Mouse (Mus musculus) CH12.LX (cell line): ENCODE measurements at regions not wholly inside any gene's neighbourhood (a gene's known extent, or its start where the extent isn't known, plus 50 kb on each side); places are given as distances from the start of the nearest gene placed in this dataset.

ENCODE experiments used
- DNase-seq: peaks from one replicate; pipeline ENCODE4 v3.0.0-alpha.2; 2013; ENCODE audit errors: extremely low read depth
- H3K27ac ChIP-seq: 2 replicates; pipeline ENCODE4 v1.5.1; 2012; ENCODE audit warnings: low read depth, mild to moderate bottlenecking, control low read depth, moderate library complexity; ENCODE audit not compliant: insufficient read depth
- H3K27me3 ChIP-seq: replicated peaks from 2 replicates; pipeline ENCODE3; 2012; ENCODE audit warnings: inconsistent platforms
- H3K36me3 ChIP-seq, 2 experiments: replicated peaks in 1 of 2; 2 replicates each; pipeline versions ENCODE3 to v1.6.1; 2012; ENCODE audit warnings: inconsistent platforms in 1 of 2, low read length in 1 of 2, mild to moderate bottlenecking in 1 of 2, mixed read lengths in 1 of 2, moderate library complexity in 1 of 2; ENCODE audit not compliant: control insufficient read depth in 1 of 2, insufficient read depth in 1 of 2
- H3K4me1 ChIP-seq, 2 experiments: 2 replicates each; pipeline ENCODE4 v1.6.1; 2012; ENCODE audit warnings: inconsistent platforms in 1 of 2, moderate library complexity in 1 of 2; ENCODE audit not compliant: insufficient read depth in 2 of 2, control insufficient read depth in 1 of 2
- H3K4me2 ChIP-seq: 2 replicates; pipeline ENCODE4 v1.6.1; 2012; ENCODE audit warnings: low read depth, mild to moderate bottlenecking, control low read depth; ENCODE audit not compliant: poor library complexity, insufficient read depth, severe bottlenecking
- H3K4me3 ChIP-seq, 3 experiments: fragments of 150-350 bp in 1 of 3; sonication (generic) in 1 of 3; replicated peaks in 1 of 3; 2 replicates each; pipeline versions ENCODE3 to v1.5.1; 2011 to 2012; ENCODE audit warnings: low read depth in 2 of 3, low read length in 2 of 3, mild to moderate bottlenecking in 2 of 3, moderate library complexity in 2 of 3, control low read depth in 1 of 3, improper control_type of control experiment in 1 of 3, inconsistent platforms in 1 of 3, mixed read lengths in 1 of 3; ENCODE audit not compliant: poor library complexity in 1 of 3
- H3K79me2 ChIP-seq: replicated peaks from 2 replicates; pipeline ENCODE4 v1.6.1; 2012; ENCODE audit warnings: mild to moderate bottlenecking, moderate library complexity; ENCODE audit not compliant: control insufficient read depth, poor library complexity, insufficient read depth, severe bottlenecking; ENCODE audit errors: extremely low read depth
- H3K9ac ChIP-seq: 2 replicates; pipeline ENCODE4 v1.6.1; 2012; ENCODE audit warnings: low read depth, mild to moderate bottlenecking, control low read depth, moderate library complexity; ENCODE audit not compliant: insufficient read depth
- H3K9me3 ChIP-seq: replicated peaks from 2 replicates; pipeline ENCODE3; 2012; ENCODE audit warnings: low read length, inconsistent platforms, mixed read lengths
- CHD2 ChIP-seq: IDR thresholded peaks from 2 replicates; pipeline ENCODE4 v1.6.1; 2011; ENCODE audit warnings: low read length, improper control_type of control experiment
- CTCF ChIP-seq, 2 experiments: IDR thresholded peaks in 1 of 2; conservative IDR thresholded peaks in 1 of 2; 2 replicates each; pipeline ENCODE4 v1.5.1; 2011 to 2012; ENCODE audit warnings: low read depth in 2 of 2, low read length in 2 of 2, improper control_type of control experiment in 1 of 2, inconsistent platforms in 1 of 2, mild to moderate bottlenecking in 1 of 2, moderate library complexity in 1 of 2
- E2F4 ChIP-seq: IDR thresholded peaks from 2 replicates; pipeline ENCODE4 v1.6.1; 2011; ENCODE audit warnings: low read depth, low read length, improper control_type of control experiment; ENCODE audit not compliant: insufficient replicate concordance
- ELF1 ChIP-seq: IDR thresholded peaks from 2 replicates; pipeline ENCODE4 v1.6.1; 2014; ENCODE audit warnings: low read depth, mild to moderate bottlenecking, inconsistent platforms, low read length, improper control_type of control experiment
- EP300 ChIP-seq: IDR thresholded peaks from 2 replicates; pipeline ENCODE4 v1.6.1; 2011; ENCODE audit warnings: low read length, improper control_type of control experiment
- GABPA ChIP-seq: IDR thresholded peaks from 2 replicates; pipeline ENCODE4 v1.6.1; 2012; ENCODE audit warnings: low read depth, low read length, improper control_type of control experiment, inconsistent platforms; ENCODE audit not compliant: insufficient replicate concordance
- HCFC1 ChIP-seq: IDR thresholded peaks from 2 replicates; pipeline ENCODE4 v1.6.1; 2012; ENCODE audit warnings: low read depth, mild to moderate bottlenecking, inconsistent platforms, low read length, improper control_type of control experiment
- MAFK ChIP-seq: IDR thresholded peaks from 2 replicates; pipeline ENCODE4 v1.6.1; 2011; ENCODE audit warnings: low read length, improper control_type of control experiment; ENCODE audit not compliant: insufficient replicate concordance
- MAX ChIP-seq: IDR thresholded peaks from 2 replicates; pipeline ENCODE4 v1.6.1; 2011; ENCODE audit warnings: low read length, improper control_type of control experiment
- MEF2A ChIP-seq: IDR thresholded peaks from 2 replicates; pipeline ENCODE4 v1.6.1; 2014; ENCODE audit warnings: low read depth, mild to moderate bottlenecking, inconsistent platforms, low read length, improper control_type of control experiment, borderline replicate concordance
- NELFE ChIP-seq: IDR thresholded peaks from 2 replicates; pipeline ENCODE4 v1.6.1; 2011; ENCODE audit warnings: low read depth, low read length, improper control_type of control experiment
- NRF1 ChIP-seq: IDR thresholded peaks from 2 replicates; pipeline ENCODE4 v1.6.1; 2014; ENCODE audit warnings: low read depth, mild to moderate bottlenecking, inconsistent platforms, low read length, improper control_type of control experiment, moderate library complexity
- PAX5 ChIP-seq: IDR thresholded peaks from 2 replicates; pipeline ENCODE4 v1.6.1; 2012; ENCODE audit warnings: low read length, inconsistent platforms, mixed read lengths
- POLR2A ChIP-seq: IDR thresholded peaks from 2 replicates; pipeline ENCODE4 v1.6.1; 2011; ENCODE audit warnings: low read depth, mild to moderate bottlenecking, improper control_type of control experiment, low read length
- POLR2AphosphoS2 ChIP-seq: IDR thresholded peaks from 2 replicates; pipeline ENCODE4 v1.6.1; 2011; ENCODE audit warnings: low read depth, low read length, improper control_type of control experiment
- RAD21 ChIP-seq: IDR thresholded peaks from 2 replicates; pipeline ENCODE4 v1.6.1; 2011; ENCODE audit warnings: low read depth, mild to moderate bottlenecking, low read length, improper control_type of control experiment, moderate library complexity
- RCOR1 ChIP-seq: conservative IDR thresholded peaks from 2 replicates; pipeline ENCODE4 v1.6.1; 2012; ENCODE audit warnings: low read depth, mild to moderate bottlenecking, inconsistent platforms, low read length, improper control_type of control experiment
- SIN3A ChIP-seq: IDR thresholded peaks from 2 replicates; pipeline ENCODE4 v1.6.1; 2012; ENCODE audit warnings: low read length, improper control_type of control experiment, inconsistent platforms
- SMC3 ChIP-seq: IDR thresholded peaks from 2 replicates; pipeline ENCODE4 v1.6.1; 2011; ENCODE audit warnings: low read depth, low read length, improper control_type of control experiment
- TBP ChIP-seq: conservative IDR thresholded peaks from 2 replicates; pipeline ENCODE4 v1.6.1; 2011; ENCODE audit warnings: low read depth, low read length, improper control_type of control experiment
- ZNF384 ChIP-seq: IDR thresholded peaks from 2 replicates; pipeline ENCODE4 v1.6.1; 2012; ENCODE audit warnings: low read depth, low read length, improper control_type of control experiment, inconsistent platforms
- dilution Hi-C: fragments of 300-500 bp; cut with MboI; formaldehyde crosslinking; loops from 2 replicates; pipeline ENCODE4 v1.14.3; 2020; ENCODE audit warnings: low sequenced_read_pairs; ENCODE audit not compliant: extremely low pct_unique_long_range_greater_than_20kb, extremely low pct_ligation_motif_present
- in situ Hi-C: fragments of 300-500 bp; cut with MboI; formaldehyde crosslinking; loops from 3 replicates; pipeline ENCODE4 v1.14.3; 2019; ENCODE audit warnings: low sequenced_read_pairs, low pct_ligation_motif_present, low pct_unique_long_range_greater_than_20kb, mixed read lengths

DNA sequence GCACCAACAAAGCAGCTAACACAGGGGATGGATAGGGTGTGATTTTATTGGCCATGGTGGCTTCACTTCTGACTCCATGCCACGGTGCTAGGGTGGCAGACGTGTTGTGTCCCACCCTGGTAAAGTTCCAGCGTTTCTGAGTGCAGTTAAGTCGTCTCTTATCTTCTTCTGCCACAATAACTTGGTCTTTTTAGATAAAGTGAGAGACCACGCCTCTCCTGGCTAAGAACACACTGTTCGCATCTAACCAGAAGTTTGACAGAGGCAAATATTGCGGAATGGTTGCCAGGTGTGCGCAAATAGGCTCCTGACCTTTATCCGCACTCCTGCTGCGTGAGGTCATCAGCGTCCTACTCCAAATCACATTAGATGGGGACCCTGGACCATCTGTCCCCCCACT is 66.2 kb upstream of the Jarid2 start:
- dilution Hi-C loops, result no loop called here
- Histone ChIP-seq H3K36me3 (no peaks in the 10 kb centered on the region), H3K4me1 (peaks cover 0 to 3% of the 10 kb centered on the region in 2 experiments; a peak in 2 of 4 replicates), H3K27me3 (no peaks in the 10 kb centered on the region), H3K27ac (no peak overlapping the region), H3K9ac (no peak overlapping the region), H3K4me3 (no peak overlapping the region), H3K79me2 (no peaks in the 10 kb centered on the region), H3K9me3 (no peaks in the 10 kb centered on the region), H3K4me2 (no peak overlapping the region)
- TF ChIP-seq ELF1 (no peak), E2F4 (no peak), SIN3A (no peak), EP300 (no peak), TBP (no peak), MEF2A (no peak), POLR2AphosphoS2 (no peak)
- DNase-seq, result no peak
- in situ Hi-C loops, result no loop called here

DNA sequence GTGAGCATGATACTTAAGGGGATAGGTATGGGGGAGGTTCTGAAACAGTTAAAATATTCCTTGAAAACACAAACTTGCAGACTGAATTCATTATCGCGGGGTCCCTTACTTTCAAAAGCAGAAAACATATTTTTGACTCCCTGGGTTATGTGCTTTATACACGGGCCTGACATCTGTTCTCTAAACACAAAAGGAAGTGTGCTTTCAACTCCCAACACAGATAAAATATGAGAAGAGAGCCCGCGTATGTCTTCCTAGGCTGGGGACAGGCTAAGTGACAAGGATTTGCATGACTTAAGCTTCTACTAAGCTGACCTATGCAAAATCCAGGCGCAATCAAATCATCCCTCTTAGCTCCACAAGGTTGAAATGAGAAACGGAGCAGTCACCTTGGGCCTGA is 65.5 kb upstream of the Jarid2 start:
- Histone ChIP-seq H3K9ac (no peak overlapping the region), H3K4me1 (no peaks in the 10 kb centered on the region), H3K36me3 (no peaks in the 10 kb centered on the region), H3K27me3 (no peaks in the 10 kb centered on the region), H3K4me2 (no peak overlapping the region), H3K9me3 (no peaks in the 10 kb centered on the region), H3K27ac (no peak overlapping the region), H3K79me2 (no peaks in the 10 kb centered on the region), H3K4me3 (no peak overlapping the region)
- no peak for TF ChIP-seq NRF1
- TF ChIP-seq ELF1, result no peak
- TF ChIP-seq ZNF384, result no peak
- no peak for TF ChIP-seq TBP
- no peak for TF ChIP-seq PAX5
- in situ Hi-C loops (no loop called here), dilution Hi-C loops (no loop called here)
- no peak for DNase-seq

- TF ChIP-seq E2F4, result no peak
- TF ChIP-seq SMC3, result no peak
- no peak for TF ChIP-seq MAFK
- TF ChIP-seq POLR2A, result no peak
- no peak for TF ChIP-seq GABPA
- no peak for TF ChIP-seq MAX
- no peak for TF ChIP-seq RAD21
- TF ChIP-seq NELFE, result no peak
- no peak for TF ChIP-seq RCOR1
- TF ChIP-seq CTCF (conservative IDR thresholded peaks at IDR 0.05 in 1 of 2, IDR thresholded peaks at IDR 0.05 in 1 of 2; ENCODE audit: low read depth in 2 of 2, low read length in 2 of 2), result no peak
- TF ChIP-seq CHD2, result no peak
- no peak for TF ChIP-seq HCFC1
- no peak for TF ChIP-seq MEF2A
- Histone ChIP-seq H3K4me3 (no peak overlapping the region), H3K36me3 (no peaks in the 10 kb centered on the region), H3K4me1 (peaks cover 5 to 17% of the 10 kb centered on the region in 2 experiments), H3K27me3 (no peaks in the 10 kb centered on the region), H3K27ac (no peak overlapping the region), H3K9ac (no peak overlapping the region), H3K79me2 (no peaks in the 10 kb centered on the region), H3K9me3 (no peaks in the 10 kb centered on the region), H3K4me2 (no peak overlapping the region)
- in situ Hi-C loops (no loop called here), dilution Hi-C loops (no loop called here)
- no peak for DNase-seq
These were observed 59.5 kb upstream of the Jarid2 start for GRCm38 (mm10) chr13:44669761-44670160.
